Mouse (Mus musculus) R1 (cell line): ENCODE results near the gene Efcab1.

Experiments used
- DNase-seq: peaks from one replicate; pipeline ENCODE4 v3.0.0-alpha.2; 2018; ENCODE audit warnings: low read depth, low spot score

The Efcab1 gene

DNA sequence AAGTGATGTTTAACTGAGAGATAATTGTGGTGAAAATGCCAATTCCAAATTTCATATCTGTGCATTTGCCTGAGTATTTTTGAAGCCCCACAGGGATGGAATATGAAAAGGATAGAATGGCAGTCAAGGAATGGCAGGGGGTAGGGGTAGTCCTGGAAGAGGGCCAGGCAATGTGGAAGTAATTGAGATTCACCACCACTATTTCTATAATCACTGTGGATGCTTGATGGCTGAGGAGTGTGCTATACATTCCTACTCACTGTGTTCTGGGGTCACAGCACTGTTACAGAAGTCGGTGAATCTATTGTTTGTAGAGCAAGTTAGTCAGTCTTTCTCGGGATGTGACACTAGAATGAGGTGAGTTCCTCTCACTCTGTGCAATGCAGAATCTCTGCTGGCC, 108.3 kb downstream of the Efcab1 start:
- no peak for DNase-seq
